ENCODE assay signal across 20 mouse cellular contexts in the genomic region with DNA sequence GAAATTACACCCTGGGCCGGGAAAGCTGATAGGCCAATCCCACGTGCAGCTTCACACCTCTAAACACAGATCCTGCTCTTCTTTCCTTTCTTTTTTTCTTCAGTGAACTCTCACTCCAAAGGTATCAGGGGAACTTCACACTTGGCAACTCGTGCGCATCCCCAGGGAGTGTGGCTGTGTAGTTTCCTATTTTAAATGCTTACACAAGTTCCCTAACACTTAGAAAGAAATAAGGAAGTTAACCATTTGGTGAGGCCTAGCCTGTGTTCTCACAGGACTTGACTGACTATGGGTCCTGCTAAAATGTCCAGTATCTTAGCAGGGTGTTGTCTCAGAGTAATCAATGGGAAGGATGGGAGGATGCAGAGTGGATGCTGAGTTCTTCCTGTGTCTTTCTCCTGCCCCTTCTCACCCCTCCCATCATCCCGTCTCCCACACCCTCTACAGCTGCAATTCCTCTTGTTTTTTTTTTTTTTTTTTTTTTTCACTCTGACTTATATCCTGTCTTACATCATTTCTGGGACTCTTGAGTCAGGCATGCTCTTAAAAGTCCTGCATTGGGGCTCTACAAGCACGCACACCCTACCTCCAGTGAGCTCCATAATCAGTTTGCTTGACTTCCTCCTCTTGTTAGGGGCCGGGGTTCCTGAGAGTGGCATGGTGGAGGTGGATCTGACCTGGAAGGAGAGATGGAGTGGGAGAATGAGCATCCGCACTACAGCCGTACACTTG. TPM values are rescaled to one million over a fixed set of nuclear protein-coding genes. Genes with fewer than 3 reads are reported as not detected.
A peak's percentile ranks its signal among the peaks of the same experiment; 100 is the strongest.
DNase-seq lines count a peak whose midpoint lies in the region; ATAC-seq and TF ChIP-seq lines count a peak whose summit lies in the region.
"Had no signal": no experiment of that assay in that cellular context is flagged by ENCODE, and none has a peak within 500 bp of the region (broad histone marks: within the 10 kb centered on the region; RNA-seq: fewer than 3 reads in every experiment).

No protein-coding gene starts in this region.

- H3K79me2 ChIP-seq in CH12.LX (replicated peaks; ENCODE audit: control insufficient read depth, extremely low read depth, insufficient read depth, poor library complexity, severe bottlenecking) = no peaks in the 10 kb centered on the region

- peak overlapping the region; percentile 57; the same call in 1 of the 2 replicates for H3K4me2 ChIP-seq in heart, embryonic 12.5 days
- no peak overlapping the region for H3K4me2 ChIP-seq in CH12.LX (ENCODE audit: insufficient read depth, low read depth, poor library complexity, severe bottlenecking)
- H3K4me2 ChIP-seq: hindbrain, embryonic 12.5 days; kidney, embryonic 15.5 days; limb, embryonic 15.5 days had no signal

- ATAC-seq in heart, embryonic 12.5 days (ENCODE audit: insufficient number of reproducible peaks, low FRiP score) = peak; percentile 19; the same call in 1 of the 2 replicates
- ATAC-seq in megakaryocyte, adult 5-6 weeks (ENCODE audit: poor library complexity, severe bottlenecking) = peak; percentile 90
- ATAC-seq: forebrain, embryonic 16.5 days had no signal

- H3K4me1 ChIP-seq in heart, embryonic 12.5 days (replicated peaks) = peaks cover 42% of the 10 kb centered on the region
- peaks cover 2 to 25% of the 10 kb centered on the region in 2 experiments; a peak in 3 of 4 replicates for H3K4me1 ChIP-seq in CH12.LX (ENCODE audit: control insufficient read depth in 1 of 2, insufficient read depth in 2 of 2)
- peaks cover 37% of the 10 kb centered on the region for H3K4me1 ChIP-seq in bone marrow macrophage, adult 2 months (ENCODE audit: control insufficient read depth, insufficient read depth, low read length)
- H3K4me1 ChIP-seq: hindbrain, embryonic 12.5 days; limb, embryonic 15.5 days had no signal

- TF ChIP-seq POLR2A in CH12.LX (IDR thresholded peaks at IDR 0.05; ENCODE audit: low read depth, low read length) = no peak
- TF ChIP-seq POLR2A in bone marrow macrophage, adult 2 months (IDR thresholded peaks at IDR 0.05; ENCODE audit: borderline replicate concordance, low read depth, low read length) = no peak

- 0 out of 2 replicates have a peak, but pooled peaks cover 3% of the 10 kb centered on the region for H3K36me3 ChIP-seq in heart, embryonic 12.5 days
- H3K36me3 ChIP-seq in CH12.LX (replicated peaks in 1 of 2; ENCODE audit: control insufficient read depth in 1 of 2, insufficient read depth in 1 of 2, low read length in 1 of 2) = no peaks in the 10 kb centered on the region
- H3K36me3 ChIP-seq: hindbrain, embryonic 12.5 days; kidney, embryonic 15.5 days; limb, embryonic 15.5 days had no signal

- no peak for TF ChIP-seq RAD21 in CH12.LX (IDR thresholded peaks at IDR 0.05; ENCODE audit: low read depth, low read length)

- in situ Hi-C loops in CH12.LX (cut with MboI; ENCODE audit: low pct_ligation_motif_present, low pct_unique_long_range_greater_than_20kb, low sequenced_read_pairs) = loop anchor here (5.0 kb wide), 1 partner anchor 78 kb away; no protein-coding TSS in a partner anchor

- 0 out of 2 replicates have a peak overlapping the region, but pooled peaks have one; percentile 59 for H3K9ac ChIP-seq in heart, embryonic 12.5 days
- no peak overlapping the region for H3K9ac ChIP-seq in CH12.LX (ENCODE audit: insufficient read depth, low read depth)
- H3K9ac ChIP-seq: hindbrain, embryonic 12.5 days; kidney, embryonic 15.5 days; limb, embryonic 15.5 days had no signal

- H3K9me3 ChIP-seq in heart, embryonic 12.5 days (replicated peaks) = no peaks in the 10 kb centered on the region
- H3K9me3 ChIP-seq in CH12.LX (replicated peaks; ENCODE audit: low read length) = no peaks in the 10 kb centered on the region
- H3K9me3 ChIP-seq: hindbrain, embryonic 12.5 days; kidney, embryonic 15.5 days; limb, embryonic 15.5 days had no signal

- WGBS in heart, embryonic 12.5 days = 56% methylated on average over 9 of the region's 9 CpGs

- H3K27ac ChIP-seq in heart, embryonic 12.5 days (ENCODE audit: poor library complexity, severe bottlenecking) = peak overlapping the region; percentile 62
- H3K27ac ChIP-seq in CH12.LX (ENCODE audit: insufficient read depth, low read depth) = no peak overlapping the region
- H3K27ac ChIP-seq in bone marrow macrophage, adult 2 months (ENCODE audit: insufficient read depth, low read depth, low read length) = peak overlapping the region; percentile 92
- H3K27ac ChIP-seq: hindbrain, embryonic 12.5 days; kidney, embryonic 15.5 days; limb, embryonic 15.5 days had no signal

- dilution Hi-C loops in CH12.LX (cut with MboI; ENCODE audit: extremely low pct_ligation_motif_present, extremely low pct_unique_long_range_greater_than_20kb, low sequenced_read_pairs) = no loop called here

- TF ChIP-seq EP300 in CH12.LX (IDR thresholded peaks at IDR 0.05; ENCODE audit: low read length) = no peak

- H3K4me3 ChIP-seq in heart, embryonic 12.5 days = no peak overlapping the region
- H3K4me3 ChIP-seq in CH12.LX (replicated peaks in 1 of 3; ENCODE audit: low read depth in 2 of 3, low read length in 2 of 3, poor library complexity in 1 of 3) = no peak overlapping the region
- no peak overlapping the region for H3K4me3 ChIP-seq in bone marrow macrophage, adult 2 months (ENCODE audit: insufficient read depth, low read length)
- H3K4me3 ChIP-seq: hindbrain, embryonic 12.5 days; kidney, embryonic 15.5 days; limb, embryonic 15.5 days had no signal

- no peaks in the 10 kb centered on the region for H3K27me3 ChIP-seq in heart, embryonic 12.5 days (replicated peaks)
- no peaks in the 10 kb centered on the region for H3K27me3 ChIP-seq in CH12.LX (replicated peaks)
- H3K27me3 ChIP-seq: hindbrain, embryonic 12.5 days; kidney, embryonic 15.5 days; limb, embryonic 15.5 days had no signal

- no peak for TF ChIP-seq CTCF in CH12.LX (conservative IDR thresholded peaks at IDR 0.05 in 1 of 2, IDR thresholded peaks at IDR 0.05 in 1 of 2; ENCODE audit: low read depth in 2 of 2, low read length in 2 of 2)
- no peak for TF ChIP-seq CTCF in bone marrow macrophage, adult 2 months (IDR thresholded peaks at IDR 0.05; ENCODE audit: low read depth, low read length)

- no peak for DNase-seq in heart, postnatal 4 days
- no peak for DNase-seq in CH12.LX (ENCODE audit: extremely low read depth)
- no peak for DNase-seq in layer of hippocampus, adult 18-20 months (ENCODE audit: low spot score in 2 of 2)
- no peak for DNase-seq in testis, postnatal 10 days (ENCODE audit: low spot score)
- DNase-seq in frontal cortex, postnatal 14 days (ENCODE audit: low spot score in 2 of 2) = no peak
- DNase-seq: cerebellum, postnatal 25 days; layer of hippocampus, postnatal 36 days; lung, adult 18-20 months; lung, postnatal 4 days; midbrain, embryonic 14.5 days; thymus, adult 18-20 months had no signal

RNA-seq across cellular contexts. Expression of gene Myoz1, which starts 1.5 kb away (rescaled TPM):
- polyA plus RNA-seq in heart, embryonic 12.5 days (2016; fragmentation: Nextera tagmentation; extraction: Ambion mirVana) = 19.2 and 19.7 TPM in 2 replicates
- 1 to 10 TPM; 5.6 to 7.5 TPM for total RNA-seq in heart, postnatal 4 days (2021)
- total RNA-seq in CH12.LX (2012; rRNA removed) (1.0 and 1.7 TPM in 2 replicates), CH12.LX (2014; rRNA removed) (1.6 and 2.4 TPM in 2 replicates)
- polyA plus RNA-seq in CH12.LX (2012; ENCODE audit: insufficient read length, low read depth) = 2.3 and 2.6 TPM in 2 replicates
- polyA plus RNA-seq in bone marrow macrophage, adult 2 months (2012; ENCODE audit: insufficient read depth, insufficient read length, missing spikeins) = 2.4 and 5.1 TPM in 2 replicates
- 0.76 TPM in 1 of 2 replicates, not detected in the other for total RNA-seq in megakaryocyte, adult 5-6 weeks (2015)
- 0.51 TPM in 1 of 2 replicates, not detected in the other for total RNA-seq in megakaryocyte, adult 5-6 weeks (2017)
- not detected for total RNA-seq in layer of hippocampus, adult 18-20 months (2021)
- total RNA-seq: layer of hippocampus, postnatal 36 days; left cerebral cortex, postnatal 25 days had no signal
- polyA plus RNA-seq: forebrain, embryonic 16.5 days; intestine, embryonic 14.5 days; midbrain, embryonic 14.5 days had no signal

RNA-seq across cellular contexts. Expression of gene Synpo2l, which starts 13.3 kb away (rescaled TPM):
- 181 and 191 TPM in 2 replicates for polyA plus RNA-seq in heart, embryonic 12.5 days (2016; fragmentation: Nextera tagmentation; extraction: Ambion mirVana)
- total RNA-seq in heart, postnatal 4 days (2021) = 100 to 1,000 TPM; 230 to 272 TPM
- total RNA-seq in CH12.LX (2012; rRNA removed) = 0.04 TPM in 2 replicates
- total RNA-seq in CH12.LX (2014; rRNA removed) = not detected in 2 replicates
- 0.13 and 0.26 TPM in 2 replicates for polyA plus RNA-seq in CH12.LX (2012; ENCODE audit: insufficient read length, low read depth)
- not detected in 2 replicates for polyA plus RNA-seq in bone marrow macrophage, adult 2 months (2012; ENCODE audit: insufficient read depth, insufficient read length, missing spikeins)
- total RNA-seq in megakaryocyte, adult 5-6 weeks (2015) = 0.07 TPM in 1 of 2 replicates, not detected in the other
- not detected in 2 replicates for total RNA-seq in megakaryocyte, adult 5-6 weeks (2017)
- under 1 TPM; 0.12 to 0.13 TPM for total RNA-seq in layer of hippocampus, adult 18-20 months (2021)

RNA-seq across cellular contexts. Expression of gene Usp54, which starts 14.0 kb away (rescaled TPM):
- polyA plus RNA-seq in heart, embryonic 12.5 days (2016; fragmentation: Nextera tagmentation; extraction: Ambion mirVana) = 7.4 and 7.7 TPM in 2 replicates
- 10 to 100 TPM; 15.2 to 15.4 TPM for total RNA-seq in heart, postnatal 4 days (2021)
- 5.3 TPM in 2 replicates for total RNA-seq in CH12.LX (2012; rRNA removed)
- total RNA-seq in CH12.LX (2014; rRNA removed) = 4.5 and 5.4 TPM in 2 replicates
- 9.1 and 11.7 TPM in 2 replicates for polyA plus RNA-seq in CH12.LX (2012; ENCODE audit: insufficient read length, low read depth)
- 2.9 and 3.4 TPM in 2 replicates for polyA plus RNA-seq in bone marrow macrophage, adult 2 months (2012; ENCODE audit: insufficient read depth, insufficient read length, missing spikeins)
- total RNA-seq in megakaryocyte, adult 5-6 weeks (2015) = 1.5 and 2.2 TPM in 2 replicates
- total RNA-seq in megakaryocyte, adult 5-6 weeks (2017) = 1.8 and 2.5 TPM in 2 replicates
- 10 to 100 TPM; 58.7 to 59.4 TPM for total RNA-seq in layer of hippocampus, adult 18-20 months (2021)

RNA-seq across cellular contexts. Expression of gene Sec24c, which starts 19.3 kb away (rescaled TPM):
- 93.4 and 97.4 TPM in 2 replicates for polyA plus RNA-seq in heart, embryonic 12.5 days (2016; fragmentation: Nextera tagmentation; extraction: Ambion mirVana)
- 100 to 1,000 TPM in 1 of 2 experiments, 10 to 100 TPM in 1; 96.3 to 110 TPM for total RNA-seq in heart, postnatal 4 days (2021)
- total RNA-seq in CH12.LX (2012; rRNA removed) = 95.9 and 103 TPM in 2 replicates
- 51.2 and 57.0 TPM in 2 replicates for total RNA-seq in CH12.LX (2014; rRNA removed)
- polyA plus RNA-seq in CH12.LX (2012; ENCODE audit: insufficient read length, low read depth) = 107 and 122 TPM in 2 replicates
- polyA plus RNA-seq in bone marrow macrophage, adult 2 months (2012; ENCODE audit: insufficient read depth, insufficient read length, missing spikeins) = 64.1 and 73.0 TPM in 2 replicates
- total RNA-seq in megakaryocyte, adult 5-6 weeks (2015) = 34.2 and 48.4 TPM in 2 replicates
- 69.7 and 90.0 TPM in 2 replicates for total RNA-seq in megakaryocyte, adult 5-6 weeks (2017)
- total RNA-seq in layer of hippocampus, adult 18-20 months (2021) = 100 to 1,000 TPM in 1 of 2 experiments, 10 to 100 TPM in 1; 97.2 to 109 TPM

RNA-seq across cellular contexts. Expression of gene Fut11, which starts 39.9 kb away (rescaled TPM):
- polyA plus RNA-seq in heart, embryonic 12.5 days (2016; fragmentation: Nextera tagmentation; extraction: Ambion mirVana) = 20.4 and 21.2 TPM in 2 replicates
- 10 to 100 TPM; 11.4 to 11.8 TPM for total RNA-seq in heart, postnatal 4 days (2021)
- total RNA-seq in CH12.LX (2012; rRNA removed) (2.6 and 2.9 TPM in 2 replicates), CH12.LX (2014; rRNA removed) (3.5 and 3.7 TPM in 2 replicates)
- polyA plus RNA-seq in CH12.LX (2012; ENCODE audit: insufficient read length, low read depth) = 3.8 and 4.0 TPM in 2 replicates
- 18.5 and 19.0 TPM in 2 replicates for polyA plus RNA-seq in bone marrow macrophage, adult 2 months (2012; ENCODE audit: insufficient read depth, insufficient read length, missing spikeins)
- total RNA-seq in megakaryocyte, adult 5-6 weeks (2015) = 9.1 and 12.5 TPM in 2 replicates
- total RNA-seq in megakaryocyte, adult 5-6 weeks (2017) = 4.9 and 6.5 TPM in 2 replicates
- total RNA-seq in layer of hippocampus, adult 18-20 months (2021) = 10 to 100 TPM; 14.5 to 14.7 TPM

Comparison
In these comparisons a context has a peak if more than half of its experiments do, and no peak if none do; other contexts are left out.
1. RNA of gene Synpo2l, which starts 13.3 kb away (total RNA-seq): 230 to 272 TPM in heart, postnatal 4 days; 0.12 to 0.13 TPM in layer of hippocampus, adult 18-20 months, 0.07 TPM in megakaryocyte, adult 5-6 weeks and 0.04 TPM in CH12.LX; every median in the first group is over 100 times any median in the second.